Mouse (Mus musculus) C2C12 (cell line): ENCODE data around the gene Hoxc4. TPM values are rescaled to one million over a fixed set of nuclear protein-coding genes. Genes with fewer than 3 reads are reported as not detected.

Source experiments
- H3K27me3 ChIP-seq: one replicate; pipeline ENCODE4 v1.6.1; 2011; ENCODE audit not compliant: control insufficient read depth, insufficient read depth, insufficient read length
- H3K36me3 ChIP-seq: one replicate; pipeline ENCODE4 v1.6.1; 2011; ENCODE audit not compliant: control insufficient read depth, insufficient read depth
- H3K4me3 ChIP-seq: one replicate; pipeline ENCODE4 v1.5.1; 2011; ENCODE audit warnings: mild to moderate bottlenecking, control low read depth; ENCODE audit not compliant: poor library complexity, insufficient read depth, severe bottlenecking
- H3K79me2 ChIP-seq: one replicate; pipeline ENCODE4 v1.6.1; 2011; ENCODE audit not compliant: control insufficient read depth, insufficient read depth
- H3K79me3 ChIP-seq: one replicate; pipeline ENCODE4 v1.6.1; 2011; ENCODE audit warnings: low read depth, control low read depth
- H3ac ChIP-seq: one replicate; pipeline ENCODE3; 2011; ENCODE audit warnings: low read depth; ENCODE audit not compliant: control insufficient read depth, insufficient read length
- CEBPB ChIP-seq: IDR thresholded peaks from one replicate; pipeline ENCODE4 v1.6.1; 2011; ENCODE audit warnings: low read depth, mild to moderate bottlenecking, control low read depth, moderate library complexity
- CTCF ChIP-seq: IDR thresholded peaks from one replicate; pipeline ENCODE4 v1.5.1; 2011; ENCODE audit not compliant: control insufficient read depth, insufficient read depth, insufficient read length
- FOSL1 ChIP-seq: IDR thresholded peaks from one replicate; pipeline ENCODE4 v1.8.0; 2011; ENCODE audit warnings: mild to moderate bottlenecking, low read length; ENCODE audit not compliant: poor library complexity, insufficient read depth, severe bottlenecking
- MAX ChIP-seq: IDR thresholded peaks from one replicate; pipeline ENCODE4 v1.6.1; 2011; ENCODE audit warnings: mild to moderate bottlenecking, control low read depth
- MYOD1 ChIP-seq: IDR thresholded peaks from one replicate; pipeline ENCODE4 v1.6.1; 2011; ENCODE audit warnings: low read depth; ENCODE audit not compliant: control insufficient read depth, insufficient read length
- MYOG ChIP-seq: IDR thresholded peaks from one replicate; pipeline ENCODE4 v1.6.1; 2011; ENCODE audit not compliant: control insufficient read depth, insufficient read length; ENCODE audit errors: extremely low read depth
- USF1 ChIP-seq: IDR thresholded peaks from one replicate; pipeline ENCODE4 v1.6.1; 2011; ENCODE audit warnings: low read depth, mild to moderate bottlenecking, control low read depth, moderate library complexity
- polyA plus RNA-seq: library from polyadenylated mRNA; unstranded; fragments of >200 nt; fragmentation: generic; extraction: Trizol; gene quantifications from one replicate; pipeline ENCODE4 v1.2.1, GENCODE M21; 2012; ENCODE audit warnings: missing spikeins

Hoxc4 gene
- polyA plus RNA-seq, 1 experiment, result 3.4 TPM

DNA sequence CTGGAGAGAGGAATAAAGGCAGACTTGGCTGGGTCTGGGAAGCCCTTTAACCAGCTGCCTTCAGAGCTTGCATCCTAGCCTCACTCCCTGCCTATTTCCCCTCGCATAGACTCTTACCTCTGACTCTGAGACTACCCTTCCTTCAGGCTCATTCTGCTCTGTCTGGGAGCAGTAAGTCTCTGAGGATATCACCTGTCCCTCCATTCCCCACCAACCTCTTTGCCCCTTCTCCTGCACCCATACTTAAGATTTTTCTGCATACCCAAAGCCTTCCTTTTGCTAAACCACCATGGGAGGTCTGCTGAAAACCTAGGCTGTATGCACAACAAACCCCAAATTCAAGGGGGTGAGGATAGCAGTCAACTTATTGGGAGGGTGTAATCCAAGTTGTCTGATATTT, 38.8 kb upstream of the Hoxc4 start:
- Histone ChIP-seq H3K27me3 (no peaks in the 10 kb centered on the region), H3ac (no peak overlapping the region), H3K79me2 (peaks cover 100% of the 10 kb centered on the region), H3K79me3 (peaks cover 77% of the 10 kb centered on the region), H3K36me3 (peaks cover 11% of the 10 kb centered on the region), H3K4me3 (no peak overlapping the region)
- TF ChIP-seq USF1 (no peak), FOSL1 (no peak), CTCF (no peak), MYOD1 (no peak), MYOG (no peak), CEBPB (no peak), MAX (no peak)

DNA sequence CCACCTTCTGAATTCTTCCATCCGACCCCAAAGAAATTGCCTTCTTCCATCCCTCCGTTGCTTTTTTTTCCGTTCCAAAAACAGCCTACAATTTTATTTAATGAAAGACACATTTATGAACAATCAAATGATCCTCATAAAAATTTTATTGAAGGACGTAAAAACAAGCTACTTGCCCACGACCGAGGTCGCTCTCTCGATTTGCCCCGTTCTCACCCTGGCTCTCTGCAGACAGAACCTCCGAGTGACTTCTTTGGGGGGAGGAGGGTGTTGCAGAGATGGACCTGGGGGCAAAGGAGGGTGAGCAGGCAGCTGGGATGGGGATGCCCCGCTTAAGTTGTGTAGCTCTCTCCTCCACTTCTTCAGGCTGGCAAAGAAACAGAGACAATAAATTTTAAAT, 38.4 kb upstream of the Hoxc4 start:
- TF ChIP-seq MAX (no peak), CTCF (no peak), USF1 (no peak), FOSL1 (no peak), CEBPB (no peak), MYOD1 (no peak), MYOG (no peak)
- H3K79me2 ChIP-seq, result peaks cover 100% of the 10 kb centered on the region
- H3K4me3 ChIP-seq, result peak overlapping the region; percentile 49
- no peaks in the 10 kb centered on the region for H3K27me3 ChIP-seq
- H3K36me3 ChIP-seq, result peaks cover 15% of the 10 kb centered on the region
- peak overlapping the region; percentile 54 for H3ac ChIP-seq
- peaks cover 73% of the 10 kb centered on the region for H3K79me3 ChIP-seq

DNA sequence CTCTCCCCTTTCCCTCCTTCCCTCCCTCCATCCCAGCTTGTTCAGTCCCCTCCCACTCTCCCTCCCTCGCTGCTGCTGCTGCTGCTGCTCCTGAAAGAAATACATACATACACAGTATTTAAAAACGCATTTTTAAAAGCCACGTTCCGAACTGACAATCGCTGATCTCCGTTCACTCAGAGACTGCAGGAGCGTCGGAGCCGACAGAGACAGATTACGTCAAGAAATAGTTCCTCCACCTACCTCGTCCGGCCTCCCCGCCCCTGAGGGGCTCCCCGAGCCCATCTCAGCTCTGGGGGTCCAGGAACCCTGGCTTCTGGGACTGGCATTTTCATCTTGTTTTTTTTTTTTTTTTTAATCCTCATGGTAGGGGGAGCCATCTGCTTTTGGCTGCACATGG, 37.8 kb upstream of the Hoxc4 start:
- Histone ChIP-seq H3K79me2 (peaks cover 95% of the 10 kb centered on the region), H3K36me3 (peaks cover 20% of the 10 kb centered on the region), H3K4me3 (peak overlapping the region; percentile 49), H3ac (peak overlapping the region; percentile 54), H3K79me3 (peaks cover 68% of the 10 kb centered on the region), H3K27me3 (no peaks in the 10 kb centered on the region)
- TF ChIP-seq CTCF, result no peak
- no peak for TF ChIP-seq MYOD1
- TF ChIP-seq MAX, result no peak
- TF ChIP-seq USF1, result no peak
- no peak for TF ChIP-seq CEBPB
- TF ChIP-seq MYOG, result no peak
- TF ChIP-seq FOSL1, result no peak

DNA sequence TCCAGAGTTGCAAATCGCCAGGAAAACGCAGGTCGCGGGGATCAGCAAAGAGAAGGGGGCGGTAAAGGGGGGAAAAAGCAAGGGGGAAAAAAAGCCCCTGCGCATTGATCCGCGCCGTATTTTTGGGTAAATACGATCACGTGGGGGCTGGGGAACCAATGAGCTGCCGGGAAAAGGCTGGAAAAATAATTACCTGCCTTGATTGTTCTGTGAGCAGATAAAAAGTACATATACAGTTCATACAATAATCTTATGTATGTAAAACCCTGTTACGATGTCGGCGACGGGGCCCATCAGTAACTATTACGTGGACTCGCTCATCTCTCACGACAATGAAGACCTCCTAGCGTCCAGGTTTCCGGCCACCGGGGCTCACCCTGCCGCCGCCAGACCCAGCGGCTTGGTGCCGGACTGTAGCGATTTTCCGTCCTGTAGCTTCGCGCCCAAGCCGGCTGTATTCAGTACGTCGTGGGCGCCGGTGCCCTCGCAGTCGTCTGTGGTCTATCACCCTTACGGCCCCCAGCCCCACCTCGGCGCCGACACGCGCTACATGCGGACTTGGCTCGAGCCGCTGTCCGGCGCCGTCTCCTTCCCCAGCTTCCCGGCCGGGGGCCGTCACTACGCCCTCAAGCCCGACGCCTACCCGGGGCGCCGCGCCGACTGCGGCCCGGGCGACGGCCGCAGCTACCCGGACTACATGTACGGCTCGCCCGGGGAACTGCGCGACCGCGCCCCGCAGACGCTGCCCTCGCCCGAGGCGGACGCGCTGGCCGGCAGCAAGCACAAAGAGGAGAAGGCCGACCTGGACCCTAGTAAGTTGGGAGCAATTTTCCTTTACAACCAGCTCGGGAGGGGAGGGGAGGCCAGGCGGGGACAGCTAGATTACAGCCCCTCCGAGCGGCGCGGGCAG, 37.1 kb upstream of the Hoxc4 start:
- Histone ChIP-seq H3K36me3 (peaks cover 20% of the 10 kb centered on the region), H3ac (peak overlapping the region; percentile 86), H3K79me2 (peaks cover 88% of the 10 kb centered on the region), H3K79me3 (peaks cover 65% of the 10 kb centered on the region), H3K27me3 (no peaks in the 10 kb centered on the region), H3K4me3 (peak overlapping the region; percentile 49)
- no peak for TF ChIP-seq MAX
- no peak for TF ChIP-seq MYOD1
- peak; percentile 100 for TF ChIP-seq USF1
- TF ChIP-seq CEBPB, result no peak
- no peak for TF ChIP-seq MYOG
- no peak for TF ChIP-seq FOSL1

DNA sequence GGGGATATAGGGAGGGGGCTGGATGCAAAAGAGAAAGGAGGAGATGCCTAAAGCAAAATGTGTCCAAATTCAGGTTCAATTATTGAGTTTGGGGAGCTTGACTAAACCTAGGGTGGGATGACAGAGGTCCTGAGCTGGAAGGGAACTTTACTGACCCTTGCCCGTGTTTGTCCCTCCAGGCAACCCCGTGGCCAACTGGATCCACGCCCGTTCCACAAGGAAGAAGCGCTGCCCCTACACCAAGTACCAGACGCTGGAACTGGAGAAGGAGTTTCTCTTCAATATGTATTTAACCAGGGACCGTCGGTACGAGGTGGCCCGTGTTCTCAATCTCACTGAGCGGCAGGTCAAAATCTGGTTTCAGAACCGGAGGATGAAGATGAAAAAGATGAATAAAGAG, 35.0 kb upstream of the Hoxc4 start:
- peaks cover 84% of the 10 kb centered on the region for H3K79me2 ChIP-seq
- no peaks in the 10 kb centered on the region for H3K27me3 ChIP-seq
- TF ChIP-seq MYOD1 (no peak), CTCF (no peak), MAX (no peak), FOSL1 (no peak), USF1 (no peak)
- no peak overlapping the region for H3ac ChIP-seq
- H3K4me3 ChIP-seq, result no peak overlapping the region
- peaks cover 24% of the 10 kb centered on the region for H3K36me3 ChIP-seq
- peaks cover 47% of the 10 kb centered on the region for H3K79me3 ChIP-seq
